Mouse (Mus musculus) embryonic facial prominence, embryonic 11.5 days (tissue): Measurements from ENCODE around the gene Nrap. TPM values are rescaled to one million over a fixed set of nuclear protein-coding genes. Genes with fewer than 3 reads are reported as not detected.

Source experiments
- ATAC-seq: fragments of 200-750 bp; cut with Nextera tagmentation; replicated peaks from 2 replicates; pipeline ENCODE4 v1.8.0; 2017; ENCODE audit warnings: low read depth; ENCODE audit not compliant: insufficient number of reproducible peaks, low FRiP score, low TSS enrichment
- DNase-seq: peaks from one replicate; pipeline ENCODE4 v3.0.0-alpha.2; 2015; ENCODE audit warnings: low spot score
- H3K27ac ChIP-seq: fragments of 300-500 bp; sonication (generic); replicated peaks from 2 replicates; pipeline ENCODE4 v1.5.1; 2014; ENCODE audit warnings: mild to moderate bottlenecking, low read depth, low read length, control low read depth
- H3K27me3 ChIP-seq: fragments of 300-500 bp; sonication (generic); 2 replicates; pipeline ENCODE4 v1.6.1; 2014; ENCODE audit warnings: mild to moderate bottlenecking, low read length, moderate library complexity, mixed read lengths; ENCODE audit not compliant: control insufficient read depth, insufficient read depth
- H3K36me3 ChIP-seq: fragments of 300-500 bp; sonication (generic); replicated peaks from 2 replicates; pipeline ENCODE4 v1.6.1; 2014; ENCODE audit warnings: low read depth, mild to moderate bottlenecking, low read length, moderate library complexity, mixed read lengths; ENCODE audit not compliant: control insufficient read depth, insufficient read depth
- H3K4me1 ChIP-seq: fragments of 300-500 bp; sonication (generic); 2 replicates; pipeline ENCODE4 v1.6.1; 2014; ENCODE audit warnings: low read length, mixed read lengths; ENCODE audit not compliant: control insufficient read depth, insufficient read depth
- H3K4me2 ChIP-seq: fragments of 300-500 bp; sonication (generic); 2 replicates; pipeline ENCODE4 v1.6.1; 2014; ENCODE audit warnings: low read depth, mild to moderate bottlenecking, control low read depth, low read length, moderate library complexity
- H3K4me3 ChIP-seq: fragments of 300-500 bp; sonication (generic); 2 replicates; pipeline ENCODE4 v1.5.1; 2014; ENCODE audit warnings: low read depth, low read length, control low read depth
- H3K9ac ChIP-seq: fragments of 300-500 bp; sonication (generic); replicated peaks from 2 replicates; pipeline ENCODE4 v1.6.1; 2014; ENCODE audit warnings: mild to moderate bottlenecking, control low read depth, low read length
- H3K9me3 ChIP-seq: fragments of 300-500 bp; sonication (generic); replicated peaks from 2 replicates; pipeline ENCODE4 v1.6.1; 2016; ENCODE audit warnings: mild to moderate bottlenecking, low read length, inconsistent platforms, mixed read lengths; ENCODE audit not compliant: control insufficient read depth
- WGBS: fragments of 180-500 bp; shearing (Covaris S2); extraction: QIAGEN DNeasy Blood & Tissue Kit; methylation state at CpG from one replicate; pipeline ENCODE4 v1.1.7; 2014; 5-methylcytosine and 5-hydroxymethylcytosine counted together
- polyA plus RNA-seq: library from polyadenylated mRNA; unstranded; fragments of >200 nt; fragmentation: Nextera tagmentation; extraction: Ambion mirVana; gene quantifications from 2 replicates; pipeline ENCODE4 v1.2.1, GENCODE M21; 2014

Nrap gene
- polyA plus RNA-seq, 1 experiment from 2014 or later, result not detected

- Histone ChIP-seq H3K27ac (no peak overlapping the region), H3K27me3 (no peaks in the 10 kb centered on the region), H3K36me3 (no peaks in the 10 kb centered on the region), H3K9ac (no peak overlapping the region), H3K9me3 (no peaks in the 10 kb centered on the region; the same call in 1 of the 2 replicates), H3K4me1 (no peaks in the 10 kb centered on the region), H3K4me2 (no peak overlapping the region), H3K4me3 (no peak overlapping the region)
- WGBS, result 41% methylated on average over 17 of the region's 17 CpGs
- peak; percentile 72 for DNase-seq
- no peak for ATAC-seq
These were observed 33.1 kb downstream of the Nrap start for GRCm38 (mm10) chr19:56356480-56357373.

- H3K9ac ChIP-seq, result no peak overlapping the region
- H3K4me2 ChIP-seq, result no peak overlapping the region
- no peaks in the 10 kb centered on the region for H3K27me3 ChIP-seq
- no peak overlapping the region for H3K4me3 ChIP-seq
- no peaks in the 10 kb centered on the region; the same call in 1 of the 2 replicates for H3K9me3 ChIP-seq
- H3K36me3 ChIP-seq, result no peaks in the 10 kb centered on the region
- DNase-seq (no peak), ATAC-seq (no peak)
- H3K27ac ChIP-seq, result no peak overlapping the region
- H3K4me1 ChIP-seq, result no peaks in the 10 kb centered on the region
- 85% methylated on average over 12 of the region's 12 CpGs for WGBS
These were observed 34.6 kb downstream of the Nrap start for GRCm38 (mm10) chr19:56355201-56355600.

DNA sequence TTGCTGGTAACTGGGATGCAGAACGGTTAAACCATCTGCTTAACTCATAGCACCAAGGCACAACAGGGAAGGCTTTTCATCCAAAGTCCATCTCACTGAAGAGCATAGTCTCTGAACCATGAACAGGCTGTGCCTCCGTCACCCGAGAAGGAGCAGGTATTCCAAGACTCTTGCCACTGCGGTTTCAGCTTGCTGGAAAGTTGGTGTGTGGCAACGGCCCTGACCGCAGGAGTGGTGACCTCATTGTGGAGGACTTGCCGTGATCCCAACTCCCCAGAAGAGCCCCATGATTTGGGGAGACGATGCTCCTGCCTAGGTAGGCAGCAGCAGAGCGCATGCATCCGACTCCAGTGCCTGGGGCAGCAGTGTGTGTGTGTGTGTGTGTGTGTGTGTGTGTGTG, 36.1 kb downstream of the Nrap start:
- Histone ChIP-seq H3K36me3 (no peaks in the 10 kb centered on the region), H3K4me3 (no peak overlapping the region), H3K27ac (no peak overlapping the region), H3K27me3 (no peaks in the 10 kb centered on the region), H3K9me3 (no peaks in the 10 kb centered on the region; the same call in 1 of the 2 replicates), H3K9ac (no peak overlapping the region), H3K4me1 (no peaks in the 10 kb centered on the region), H3K4me2 (no peak overlapping the region)
- DNase-seq, result no peak
- WGBS, result 86% methylated on average over 10 of the region's 10 CpGs
- ATAC-seq, result no peak

- H3K9me3 ChIP-seq, result no peaks in the 10 kb centered on the region; the same call in 1 of the 2 replicates
- H3K4me1 ChIP-seq, result no peaks in the 10 kb centered on the region; the same call in 1 of the 2 replicates
- H3K4me2 ChIP-seq, result no peak overlapping the region
- ATAC-seq, result no peak
- H3K27me3 ChIP-seq, result no peaks in the 10 kb centered on the region
- no peaks in the 10 kb centered on the region for H3K36me3 ChIP-seq
- H3K27ac ChIP-seq, result no peak overlapping the region
- no peak overlapping the region for H3K4me3 ChIP-seq
- no peak overlapping the region; the same call in 1 of the 2 replicates for H3K9ac ChIP-seq
- 26% methylated on average over 6 of the region's 6 CpGs for WGBS
- peak; percentile 45 for DNase-seq
These were observed 40.5 kb downstream of the Nrap start for GRCm38 (mm10) chr19:56349295-56349694.

GRCm38 (mm10) chr19:56346750-56347149, 43.1 kb downstream of the Nrap start:
- H3K4me2 ChIP-seq, result no peak overlapping the region
- no peak for DNase-seq
- WGBS, result 49% methylated on average over 13 of the region's 13 CpGs
- H3K4me3 ChIP-seq, result no peak overlapping the region
- no peak overlapping the region for H3K27ac ChIP-seq
- H3K9me3 ChIP-seq, result no peaks in the 10 kb centered on the region
- no peaks in the 10 kb centered on the region; the same call in 1 of the 2 replicates for H3K4me1 ChIP-seq
- no peak for ATAC-seq
- H3K27me3 ChIP-seq, result no peaks in the 10 kb centered on the region
- H3K36me3 ChIP-seq, result no peaks in the 10 kb centered on the region
- H3K9ac ChIP-seq, result no peak overlapping the region

GRCm38 (mm10) chr19:56346016-56346415, 43.8 kb downstream of the Nrap start:
- H3K36me3 ChIP-seq, result no peaks in the 10 kb centered on the region
- H3K9ac ChIP-seq, result no peak overlapping the region
- H3K4me3 ChIP-seq, result no peak overlapping the region
- DNase-seq, result peak; percentile 74
- no peak overlapping the region for H3K27ac ChIP-seq
- no peak overlapping the region for H3K4me2 ChIP-seq
- 68% methylated on average over 3 of the region's 3 CpGs for WGBS
- H3K9me3 ChIP-seq, result no peaks in the 10 kb centered on the region
- no peaks in the 10 kb centered on the region for H3K27me3 ChIP-seq
- H3K4me1 ChIP-seq, result no peaks in the 10 kb centered on the region; the same call in 1 of the 2 replicates
- no peak for ATAC-seq

DNA sequence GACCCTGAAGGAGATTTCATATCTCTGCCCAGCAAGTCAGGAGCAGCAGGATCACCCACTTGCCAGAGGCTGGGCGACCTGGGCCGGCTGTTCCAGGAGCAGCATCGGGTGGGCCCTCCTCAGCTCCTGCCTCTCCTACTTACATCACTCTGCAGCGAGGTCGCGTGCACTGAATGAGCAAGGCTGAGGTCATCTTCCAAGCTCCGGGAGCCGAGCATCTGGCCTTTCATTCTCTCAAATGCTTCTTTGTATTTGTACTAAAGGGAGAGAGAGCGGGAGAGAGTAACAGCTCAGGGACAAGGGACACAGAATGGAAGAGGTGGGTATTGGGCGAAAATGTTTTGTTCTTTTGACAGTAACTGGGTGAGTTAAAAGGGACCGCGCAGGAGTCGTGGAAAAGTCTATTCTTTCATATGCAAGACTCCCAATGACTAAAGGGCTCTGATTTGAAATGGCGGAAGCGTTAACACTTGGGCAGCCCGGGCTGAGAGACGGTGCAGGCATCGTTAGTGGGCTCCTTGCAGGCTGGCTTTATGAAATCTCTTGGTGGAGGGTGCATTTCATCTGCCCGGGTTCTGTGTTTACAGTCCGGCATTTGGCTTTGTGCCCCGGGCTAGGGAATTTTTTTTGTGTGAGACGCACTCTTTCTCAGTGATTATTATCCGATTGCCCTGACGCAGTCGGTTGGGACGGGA, 45.8 kb downstream of the Nrap start:
- no peak overlapping the region for H3K9ac ChIP-seq
- ATAC-seq (no peak), DNase-seq (peak; percentile 45)
- no peaks in the 10 kb centered on the region for H3K9me3 ChIP-seq
- no peak overlapping the region for H3K27ac ChIP-seq
- 50% methylated on average over 26 of the region's 26 CpGs for WGBS
- no peaks in the 10 kb centered on the region for H3K36me3 ChIP-seq
- H3K27me3 ChIP-seq, result no peaks in the 10 kb centered on the region
- no peak overlapping the region for H3K4me3 ChIP-seq
- H3K4me2 ChIP-seq, result no peak overlapping the region
- H3K4me1 ChIP-seq, result no peaks in the 10 kb centered on the region; the same call in 1 of the 2 replicates

DNA sequence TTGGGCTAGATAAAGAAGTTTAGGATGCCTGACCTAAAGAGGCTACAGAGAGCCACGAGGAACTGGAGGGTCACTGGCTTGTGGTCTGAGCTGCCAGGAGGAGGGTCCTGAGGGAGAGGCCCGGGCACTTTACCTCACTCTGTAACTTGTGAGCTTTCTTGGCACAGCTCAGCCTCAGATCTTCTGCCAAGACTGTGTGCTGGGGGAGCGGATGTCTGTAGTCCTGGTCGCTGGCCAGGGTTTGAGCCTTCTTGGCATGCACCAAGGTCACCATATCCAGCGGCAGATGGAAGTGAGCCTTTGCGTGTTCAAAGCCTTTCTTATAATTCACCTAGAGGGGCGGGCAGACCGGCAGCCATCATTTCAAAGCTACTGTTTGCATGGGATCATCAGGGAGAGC, 47.8 kb downstream of the Nrap start:
- Histone ChIP-seq H3K36me3 (no peaks in the 10 kb centered on the region), H3K4me1 (no peaks in the 10 kb centered on the region; the same call in 1 of the 2 replicates), H3K4me3 (no peak overlapping the region), H3K27ac (no peak overlapping the region), H3K9ac (no peak overlapping the region), H3K27me3 (no peaks in the 10 kb centered on the region), H3K9me3 (no peaks in the 10 kb centered on the region), H3K4me2 (no peak overlapping the region)
- no peak for DNase-seq
- 89% methylated on average over 8 of the region's 8 CpGs for WGBS
- ATAC-seq, result no peak
